Mouse (Mus musculus): ENCODE measurements at regions not wholly inside any gene's neighbourhood (a gene's known extent, or its start where the extent isn't known, plus 50 kb on each side); places are given as distances from the start of the nearest gene placed in this dataset.

GRCm38 (mm10) chr13:105503657-105504056 is 60.2 kb downstream of the Htr1a start:
- no peak for TF ChIP-seq CTCF (IDR thresholded peaks at IDR 0.05)

GRCm38 (mm10) chr13:105537981-105538680 is 94.7 kb downstream of the Htr1a start:
- no peak overlapping the region for H3K27ac ChIP-seq
- H3K4me3 ChIP-seq, result no peak overlapping the region
- no peak for TF ChIP-seq CTCF (IDR thresholded peaks at IDR 0.05)
- DNase-seq (ENCODE audit: extremely low spot score in 1 of 2, low spot score in 2 of 2), result no peak
- intact Hi-C loops (cut with DNase I), result no loop called here

More at GRCm38 (mm10) chr13:105503657-105504056, 60.2 kb downstream of the Htr1a start:
- intact Hi-C loops (cut with DNase I), result no loop called here
- Histone ChIP-seq H3K4me3 (no peak overlapping the region), H3K27ac (no peak overlapping the region)
- no peak for DNase-seq (ENCODE audit: extremely low spot score in 1 of 2, low spot score in 2 of 2)

GRCm38 (mm10) chr13:105573248-105573647 is 129.8 kb downstream of the Htr1a start:
- intact Hi-C loops (cut with DNase I), result no loop called here
- no peak overlapping the region for H3K27ac ChIP-seq
- no peak overlapping the region for H3K4me3 ChIP-seq
- no peak for DNase-seq (ENCODE audit: extremely low spot score in 1 of 2, low spot score in 2 of 2)
- TF ChIP-seq CTCF (IDR thresholded peaks at IDR 0.05), result no peak

GRCm38 (mm10) chr13:105606450-105606849 is 163.0 kb downstream of the Htr1a start:
- no peak overlapping the region for H3K27ac ChIP-seq
- intact Hi-C loops (cut with DNase I), result no loop called here
- no peak for DNase-seq (ENCODE audit: extremely low spot score in 1 of 2, low spot score in 2 of 2)
- TF ChIP-seq CTCF (IDR thresholded peaks at IDR 0.05), result no peak
- H3K4me3 ChIP-seq, result no peak overlapping the region

GRCm38 (mm10) chr13:105619308-105619707 is 175.9 kb downstream of the Htr1a start:
- no peak for TF ChIP-seq CTCF (IDR thresholded peaks at IDR 0.05)
- intact Hi-C loops (cut with DNase I), result no loop called here

GRCm38 (mm10) chr13:105620867-105621266 is 177.4 kb downstream of the Htr1a start:
- DNase-seq (ENCODE audit: extremely low spot score in 1 of 2, low spot score in 2 of 2), result no peak
- Histone ChIP-seq H3K27ac (no peak overlapping the region), H3K4me3 (no peak overlapping the region)
- intact Hi-C loops (cut with DNase I), result no loop called here
- TF ChIP-seq CTCF (IDR thresholded peaks at IDR 0.05), result no peak

More at GRCm38 (mm10) chr13:105619308-105619707, 175.9 kb downstream of the Htr1a start:
- no peak for DNase-seq (ENCODE audit: extremely low spot score in 1 of 2, low spot score in 2 of 2)
- Histone ChIP-seq H3K4me3 (no peak overlapping the region), H3K27ac (no peak overlapping the region)

GRCm38 (mm10) chr13:105628618-105629017 is 185.2 kb downstream of the Htr1a start:
- Histone ChIP-seq H3K4me3 (no peak overlapping the region), H3K27ac (no peak overlapping the region)
- DNase-seq (ENCODE audit: extremely low spot score in 1 of 2, low spot score in 2 of 2), result no peak
- intact Hi-C loops (cut with DNase I), result no loop called here
- TF ChIP-seq CTCF (IDR thresholded peaks at IDR 0.05), result no peak

- no peak for DNase-seq (ENCODE audit: extremely low spot score in 1 of 2, low spot score in 2 of 2)
- intact Hi-C loops (cut with DNase I), result no loop called here
Measured at GRCm38 (mm10) chr13:105648617-105649016, 205.2 kb downstream of the Htr1a start.

More at GRCm38 (mm10) chr13:105648617-105649016, 205.2 kb downstream of the Htr1a start:
- peak overlapping the region; percentile 8; the same call in 1 of the 2 replicates for H3K27ac ChIP-seq
- TF ChIP-seq CTCF (IDR thresholded peaks at IDR 0.05), result no peak
- no peak overlapping the region for H3K4me3 ChIP-seq
